Mouse (Mus musculus) Patski (cell line): ENCODE measurements at regions not wholly inside any gene's neighbourhood (a gene's known extent, or its start where the extent isn't known, plus 50 kb on each side); places are given as distances from the start of the nearest gene placed in this dataset.
"Not testable (repeated sequence)": the region's sequence is repeated elsewhere in the genome, so short reads cannot be mapped to it uniquely, and the experiment has no call there.

ENCODE experiments used
- ATAC-seq: fragments of 100-300 bp; one replicate; pipeline ENCODE4 v1.8.0; 2021
- CTCF ChIA-PET: fragments of 350-600 bp; sonication (Branson Sonifier 250); formaldehyde crosslinking; loops from one replicate; lab custom pipeline; 2022; ENCODE audit warnings: inconsistent platforms; lab: Charles Lee
- POLR2A ChIA-PET: fragments of 350-600 bp; sonication (Branson Sonifier 250); formaldehyde crosslinking; loops from one replicate; lab custom pipeline; 2022; ENCODE audit warnings: antibody characterized with exemption, inconsistent platforms; lab: Charles Lee
- DNase-seq: peaks from one replicate; pipeline ENCODE4 v3.0.0-alpha.2; 2011; ENCODE audit warnings: low read depth, low spot score
- H3K27me3 ChIP-seq: fragments of 371-371 bp; one replicate; pipeline ENCODE4 v1.5.1; 2021
- CTCF ChIP-seq: fragments of 100-300 bp; IDR thresholded peaks from one replicate; pipeline ENCODE4 v1.5.1; 2021
- in situ Hi-C: fragments of 300-500 bp; cut with MboI; formaldehyde crosslinking; loops from 3 replicates; pipeline ENCODE4 v1.11.1; 2018; ENCODE audit warnings: low pct_unique_long_range_greater_than_20kb, mixed read lengths

GRCm38 (mm10) chr9:5709480-5709879 is 364.2 kb downstream of the Casp12 start:
- POLR2A ChIA-PET, result no interaction called here
- in situ Hi-C loops, result no loop called here
- ATAC-seq (peak; percentile 12), DNase-seq (no peak)
- CTCF ChIA-PET, result no interaction called here
- H3K27me3 ChIP-seq, result no peaks in the 10 kb centered on the region
- TF ChIP-seq CTCF, result no peak

GRCm38 (mm10) chr9:5718585-5718984 is 373.4 kb downstream of the Casp12 start:
- in situ Hi-C loops, result not testable (repeated sequence)

GRCm38 (mm10) chr9:5728843-5729242 is 383.6 kb downstream of the Casp12 start:
- H3K27me3 ChIP-seq, result no peaks in the 10 kb centered on the region
- no peak for DNase-seq
- no peak for ATAC-seq
- in situ Hi-C loops, result no loop called here
- TF ChIP-seq CTCF, result no peak
- CTCF ChIA-PET, result interaction anchor here (1.2 kb wide), 1 partner anchor 13 kb away, joined by 3 read pairs; no protein-coding TSS in a partner anchor
- POLR2A ChIA-PET, result no interaction called here

More at GRCm38 (mm10) chr9:5718585-5718984, 373.4 kb downstream of the Casp12 start:
- CTCF ChIA-PET, H3K27me3 ChIP-seq, POLR2A ChIA-PET, DNase-seq, ATAC-seq: not testable (repeated sequence)

- ChIA-PET CTCF (no interaction called here), POLR2A (no interaction called here)
- in situ Hi-C loops, result no loop called here
- DNase-seq (no peak), ATAC-seq (no peak)
- H3K27me3 ChIP-seq, result no peaks in the 10 kb centered on the region
- no peak for TF ChIP-seq CTCF
Measured at GRCm38 (mm10) chr9:5752686-5753301, 407.6 kb downstream of the Casp12 start.

- H3K27me3 ChIP-seq, result no peaks in the 10 kb centered on the region
- POLR2A ChIA-PET, result no interaction called here
- no peak for TF ChIP-seq CTCF
- ATAC-seq (no peak), DNase-seq (no peak)
- in situ Hi-C loops, result no loop called here
- CTCF ChIA-PET, result interaction anchor here (0.6 kb wide), 1 partner anchor 19 kb away, joined by 3 read pairs; no protein-coding TSS in a partner anchor
Measured at GRCm38 (mm10) chr9:5753785-5754184, 408.6 kb downstream of the Casp12 start.

- in situ Hi-C loops, result no loop called here
- no peaks in the 10 kb centered on the region for H3K27me3 ChIP-seq
- TF ChIP-seq CTCF, result no peak
- POLR2A ChIA-PET, result no interaction called here
- no peak for DNase-seq
- CTCF ChIA-PET, result no interaction called here
- ATAC-seq, result no peak
Measured at GRCm38 (mm10) chr9:5761215-5761614, 407.2 kb upstream of the Pdgfd start.

- POLR2A ChIA-PET, result no interaction called here
- CTCF ChIA-PET, result no interaction called here
- in situ Hi-C loops, result no loop called here
Measured at GRCm38 (mm10) chr9:5769927-5770326, 398.5 kb upstream of the Pdgfd start.

GRCm38 (mm10) chr9:5771158-5771557 is 397.2 kb upstream of the Pdgfd start:
- ATAC-seq, result no peak
- no peak for TF ChIP-seq CTCF
- in situ Hi-C loops, result no loop called here

More at GRCm38 (mm10) chr9:5769927-5770326, 398.5 kb upstream of the Pdgfd start:
- H3K27me3 ChIP-seq, result no peaks in the 10 kb centered on the region
- TF ChIP-seq CTCF, result no peak
- ATAC-seq (no peak), DNase-seq (no peak)

More at GRCm38 (mm10) chr9:5771158-5771557, 397.2 kb upstream of the Pdgfd start:
- no peaks in the 10 kb centered on the region for H3K27me3 ChIP-seq
- DNase-seq, result no peak
- ChIA-PET POLR2A (no interaction called here), CTCF (no interaction called here)
